Mouse (Mus musculus) MEL (cell line): ENCODE measurements at regions not wholly inside any gene's neighbourhood (a gene's known extent, or its start where the extent isn't known, plus 50 kb on each side); places are given as distances from the start of the nearest gene placed in this dataset.

ENCODE experiments used
- EP300 ChIP-seq, 2 experiments: IDR thresholded peaks; 2 replicates each; pipeline ENCODE4 v1.6.1; 2011; ENCODE audit warnings: improper control_type of control experiment in 2 of 2, low read length in 2 of 2, low read depth in 1 of 2, mild to moderate bottlenecking in 1 of 2
- JUND ChIP-seq: IDR thresholded peaks from 2 replicates; pipeline ENCODE4 v1.6.1; 2011; ENCODE audit warnings: low read depth, mild to moderate bottlenecking, improper control_type of control experiment, low read length
- RAD21 ChIP-seq: IDR thresholded peaks from 2 replicates; pipeline ENCODE4 v1.6.1; 2011; ENCODE audit warnings: mild to moderate bottlenecking, low read depth, low read length, improper control_type of control experiment
- RCOR1 ChIP-seq: IDR thresholded peaks from 2 replicates; pipeline ENCODE4 v1.6.1; 2012; ENCODE audit warnings: low read depth, mild to moderate bottlenecking, inconsistent platforms, low read length, improper control_type of control experiment
- ZC3H11A ChIP-seq: IDR thresholded peaks from 2 replicates; pipeline ENCODE4 v1.6.1; 2012; ENCODE audit warnings: low read depth, mild to moderate bottlenecking, inconsistent platforms, low read length, improper control_type of control experiment

DNA sequence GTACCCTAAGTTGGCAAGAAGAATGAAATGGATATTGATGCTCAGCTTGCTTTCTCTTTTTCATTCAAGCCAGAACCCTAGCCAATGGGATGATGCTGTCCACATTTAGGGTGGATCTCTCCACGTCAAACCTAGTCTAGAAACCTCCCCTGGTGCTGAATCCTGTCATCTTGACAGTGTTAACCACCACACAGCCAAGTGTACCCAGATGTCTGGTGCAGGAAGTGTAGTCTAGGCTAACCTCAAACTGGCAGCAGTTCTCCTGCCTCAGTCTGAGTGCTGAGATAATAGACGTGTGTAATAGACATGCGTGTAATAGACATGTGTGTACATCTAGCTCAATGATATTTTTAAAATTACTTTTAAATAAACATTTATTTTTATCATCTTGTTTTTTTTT, 233.1 kb downstream of the Ikzf2 start:
- TF ChIP-seq ZC3H11A (no peak), EP300 (IDR thresholded peaks at IDR 0.05; ENCODE audit: low read depth in 1 of 2, low read length in 2 of 2) (no peak), RCOR1 (no peak), JUND (no peak), RAD21 (no peak)
